Mouse (Mus musculus) MEL (cell line): ENCODE measurements around the gene Rpl22l1.

Experiments used
- EP300 ChIP-seq, 2 experiments: IDR thresholded peaks; 2 replicates each; pipeline ENCODE4 v1.6.1; 2011; ENCODE audit warnings: improper control_type of control experiment in 2 of 2, low read length in 2 of 2, low read depth in 1 of 2, mild to moderate bottlenecking in 1 of 2
- HCFC1 ChIP-seq: IDR thresholded peaks from 2 replicates; pipeline ENCODE4 v1.6.1; 2012; ENCODE audit warnings: low read depth, mild to moderate bottlenecking, inconsistent platforms, low read length, improper control_type of control experiment, moderate library complexity
- POLR2A ChIP-seq, 2 experiments: IDR thresholded peaks; 2 replicates each; pipeline ENCODE4 v1.6.1; 2011 to 2012; ENCODE audit warnings: low read length in 2 of 2, mild to moderate bottlenecking in 2 of 2, control low read depth in 1 of 2, improper control_type of control experiment in 1 of 2, low read depth in 1 of 2, moderate library complexity in 1 of 2; ENCODE audit not compliant: control insufficient read depth in 1 of 2, insufficient read depth in 1 of 2, poor library complexity in 1 of 2
- POLR2AphosphoS2 ChIP-seq: IDR thresholded peaks from 2 replicates; pipeline ENCODE4 v1.6.1; 2011; ENCODE audit warnings: low read length, improper control_type of control experiment
- ZNF384 ChIP-seq: IDR thresholded peaks from 2 replicates; pipeline ENCODE4 v1.6.1; 2012; ENCODE audit warnings: low read depth, mild to moderate bottlenecking, inconsistent platforms, low read length, improper control_type of control experiment

DNA sequence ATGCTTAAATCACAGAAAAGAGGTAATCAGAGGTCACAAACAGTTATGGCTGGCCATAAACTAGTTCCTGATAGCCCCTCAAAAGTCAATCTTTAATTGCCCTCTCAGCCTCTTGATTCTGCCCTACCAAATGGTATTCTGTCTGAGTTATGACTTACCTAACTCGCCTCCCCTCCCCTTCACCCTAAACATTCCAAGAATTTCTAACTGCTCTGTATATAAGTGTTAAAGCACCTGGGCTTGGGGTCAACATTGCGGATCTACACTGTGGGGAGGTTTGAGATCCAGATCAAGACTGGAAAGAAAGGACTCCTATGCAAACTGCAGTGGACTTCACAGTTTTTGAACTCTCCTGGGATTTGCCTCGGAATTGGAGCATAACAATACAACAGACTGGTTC lies 37.0 kb upstream of the Rpl22l1 start:
- TF ChIP-seq POLR2AphosphoS2 (no peak), HCFC1 (no peak), EP300 (IDR thresholded peaks at IDR 0.05; ENCODE audit: low read depth in 1 of 2, low read length in 2 of 2) (no peak), ZNF384 (no peak), POLR2A (IDR thresholded peaks at IDR 0.05; ENCODE audit: control insufficient read depth in 1 of 2, insufficient read depth in 1 of 2, low read depth in 1 of 2, low read length in 2 of 2, poor library complexity in 1 of 2) (no peak)
